Mouse (Mus musculus) testis, adult 2 months (tissue): Measurements from ENCODE around the gene Hes5.

ENCODE experiments used
- CTCF ChIP-seq: fragments of 200-500 bp; IDR thresholded peaks from 2 replicates; pipeline ENCODE4 v1.5.1; 2012; ENCODE audit warnings: low read depth, mild to moderate bottlenecking, inconsistent platforms, low read length, moderate library complexity; ENCODE audit not compliant: control insufficient read depth, insufficient read depth, insufficient replicate concordance
- POLR2A ChIP-seq: fragments of 200-500 bp; IDR thresholded peaks from 2 replicates; pipeline ENCODE4 v1.6.1; 2012; ENCODE audit warnings: low read depth, mild to moderate bottlenecking, inconsistent platforms, low read length, moderate library complexity; ENCODE audit not compliant: control insufficient read depth

DNA sequence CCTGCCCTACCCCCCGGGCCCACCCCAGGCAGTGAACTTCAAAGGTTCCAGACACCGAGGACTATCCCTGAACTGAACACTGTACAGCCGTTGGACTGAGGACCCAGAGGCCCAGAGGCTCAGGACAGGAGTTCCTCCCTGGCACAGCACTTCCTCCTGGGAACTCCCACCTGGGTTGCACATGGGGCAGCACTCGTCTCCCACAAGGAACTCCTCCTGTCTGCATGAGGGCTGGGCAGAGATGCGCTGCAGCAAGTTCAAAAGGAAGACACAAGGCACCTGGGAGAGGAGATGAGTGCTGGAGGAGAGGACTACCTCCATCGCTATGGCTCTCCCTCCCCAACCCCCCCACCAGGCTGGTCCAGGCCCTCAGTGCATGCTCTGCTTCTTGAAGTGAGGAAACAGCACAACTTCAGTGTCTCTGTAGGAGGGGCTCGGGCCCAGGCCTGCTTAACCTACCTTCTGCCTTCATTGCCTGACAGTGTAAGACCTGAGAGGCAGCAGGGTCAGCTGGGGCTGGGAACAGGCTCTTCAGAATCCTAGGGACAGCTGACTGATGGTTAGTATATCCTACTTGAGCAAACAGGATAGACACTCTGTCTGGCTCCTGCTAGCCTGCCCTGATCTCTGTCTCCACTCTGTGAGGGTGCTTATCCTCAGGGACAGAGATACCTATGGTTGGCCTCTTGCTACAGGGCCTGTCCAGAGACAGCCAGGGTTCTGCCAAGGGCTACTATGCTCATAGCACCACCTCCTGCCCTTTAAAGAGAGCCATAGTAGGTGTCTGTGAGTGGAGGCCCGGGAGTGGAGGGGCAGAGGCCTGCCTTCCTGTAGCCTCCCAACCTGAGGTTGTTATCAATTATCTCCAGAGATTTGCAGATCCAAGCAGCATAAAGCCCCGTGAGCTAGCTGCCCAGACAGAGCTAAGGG is 33.5 kb upstream of the Hes5 start:
- no peak for TF ChIP-seq POLR2A
- no peak for TF ChIP-seq CTCF
